In the genomic region with DNA sequence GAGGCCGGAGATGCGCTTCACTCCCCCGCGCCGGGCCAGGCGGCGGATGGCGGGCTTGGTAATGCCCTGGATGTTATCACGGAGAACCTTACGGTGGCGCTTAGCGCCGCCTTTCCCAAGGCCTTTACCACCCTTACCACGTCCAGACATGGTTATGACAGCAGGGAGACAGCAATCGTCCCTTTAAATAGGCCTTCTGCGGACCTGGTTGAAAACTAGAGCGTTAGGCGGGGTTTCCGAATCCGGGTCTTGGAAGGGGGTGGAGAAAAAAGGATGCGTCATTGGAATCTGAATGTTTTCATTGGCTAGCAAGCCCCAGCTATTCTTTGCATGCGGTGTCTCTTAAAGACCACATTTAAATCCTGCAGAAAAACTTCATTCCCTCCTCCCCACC, we compare ENCODE assay signal across 8 mouse cellular contexts. TPM values are rescaled to one million over a fixed set of nuclear protein-coding genes. Genes with fewer than 3 reads are reported as not detected.
DNase-seq lines count a peak whose midpoint lies in the region; ATAC-seq lines count a peak whose summit lies in the region.

A gene (minus strand): TSS at position 155 of the 394 bp plus-strand sequence.

- intact Hi-C loops in gastrocnemius, postnatal 14 days (cut with DNase I; ENCODE audit: low total_unique reads), result loop anchor here (10.0 kb wide), 1 partner anchor 73 kb away; a partner anchor contains a TSS
- intact Hi-C loops in left cerebral cortex, postnatal 10 days (cut with DNase I), result loop anchor here (1.0 to 10.0 kb wide), 3 partner anchors 14 to 1653 kb away; a partner anchor contains a TSS

- DNase-seq in adrenal gland, adult (ENCODE audit: inconsistent age in 2 of 2, low spot score in 1 of 2), result peak; percentile 98 to 100
- DNase-seq in embryo, embryonic 10.5 days (ENCODE audit: low spot score), result peak; percentile 99
- peak; percentile 95 for DNase-seq in gastrocnemius, postnatal 14 days
- peak; percentile 96 to 99 for DNase-seq in left cerebral cortex, postnatal 10 days (ENCODE audit: extremely low spot score in 1 of 2, low spot score in 2 of 2)
- peak; percentile 98 for DNase-seq in right cerebral cortex, postnatal 25 days
- DNase-seq in urinary bladder, postnatal 4 days (ENCODE audit: low spot score in 2 of 2), result peak; percentile 97

- peak; percentile 88 for ATAC-seq in inflammation-experienced regulatory T-cells, adult 6 months
- ATAC-seq in megakaryocyte-erythroid progenitor cell, adult 5-6 weeks (replicated peaks; ENCODE audit: low FRiP score, low TSS enrichment, poor library complexity, severe bottlenecking), result peak; percentile 87

RNA-seq across cellular contexts. Expression of the gene that starts here (rescaled TPM):
- total RNA-seq in gastrocnemius, postnatal 14 days (2021), result 10 to 100 TPM; 94.2 to 99.8 TPM
- polyA plus RNA-seq in inflammation-experienced regulatory T-cells, adult 6 months (2017; shearing (Covaris generic)), result 1 to 10 TPM; 2.1 to 9.3 (median 4.2) TPM
- total RNA-seq in left cerebral cortex, postnatal 10 days (2021), result 100 to 1,000 TPM in 1 of 2 experiments, 10 to 100 TPM in 1; 94.0 to 104 TPM
- 153 and 163 TPM in 2 replicates for total RNA-seq in megakaryocyte-erythroid progenitor cell, adult 5-6 weeks (2014; fragmentation: Nextera tagmentation)
- 166 and 397 TPM in 2 replicates for total RNA-seq in megakaryocyte-erythroid progenitor cell, adult 5-6 weeks (2017)

Comparison
In these comparisons a context has a peak if more than half of its experiments do, and no peak if none do; other contexts are left out.
1. Peak in every context shown above with its lines: DNase-seq and ATAC-seq.